Mouse (Mus musculus) spleen, adult 2 months (tissue): ENCODE results near the gene Pde4d. TPM values are rescaled to one million over a fixed set of nuclear protein-coding genes. Genes with fewer than 3 reads are reported as not detected.

Experiments used
- DNase-seq, 2 experiments: peaks; one replicate each; pipeline versions ENCODE4 v3.0.0 to v3.0.0-alpha.2; 2012 to 2021; ENCODE audit warnings: low spot score in 2 of 2, low read depth in 1 of 2
- H3K27ac ChIP-seq: fragments of 200-500 bp; 2 replicates; pipeline ENCODE4 v1.5.1; 2012; ENCODE audit warnings: low read length, inconsistent platforms; ENCODE audit not compliant: insufficient read depth
- H3K27me3 ChIP-seq: fragments of 200-500 bp; 2 replicates; pipeline ENCODE4 v1.6.1; 2012; ENCODE audit warnings: mild to moderate bottlenecking, moderate library complexity, low read length, inconsistent platforms; ENCODE audit not compliant: control insufficient read depth, insufficient read depth
- H3K36me3 ChIP-seq: fragments of 200-500 bp; 2 replicates; pipeline ENCODE4 v1.6.1; 2012; ENCODE audit warnings: mild to moderate bottlenecking, low read length, inconsistent platforms; ENCODE audit not compliant: control insufficient read depth, insufficient read depth
- H3K4me1 ChIP-seq: fragments of 200-500 bp; 2 replicates; pipeline ENCODE4 v1.6.1; 2011; ENCODE audit warnings: inconsistent platforms; ENCODE audit not compliant: control insufficient read depth, insufficient read depth, insufficient read length
- H3K4me3 ChIP-seq: fragments of 200-500 bp; 2 replicates; pipeline ENCODE4 v1.5.1; 2011; ENCODE audit warnings: mild to moderate bottlenecking, inconsistent platforms; ENCODE audit not compliant: insufficient read depth, insufficient read length; ENCODE audit errors: extremely low read depth
- CTCF ChIP-seq: fragments of 200-500 bp; IDR thresholded peaks from 2 replicates; pipeline ENCODE4 v1.5.1; 2011; ENCODE audit warnings: mild to moderate bottlenecking, inconsistent platforms; ENCODE audit not compliant: insufficient read depth, insufficient read length, insufficient replicate concordance; ENCODE audit errors: extremely low read depth
- POLR2A ChIP-seq: fragments of 200-500 bp; IDR thresholded peaks from 2 replicates; pipeline ENCODE4 v1.6.1; 2011; ENCODE audit warnings: low read depth, low read length, inconsistent platforms
- WGBS: fragments of 180-500 bp; shearing (Covaris S2); methylation state at CpG from one replicate; pipeline ENCODE4 v1.1.7; 2018; 5-methylcytosine and 5-hydroxymethylcytosine counted together
- polyA plus RNA-seq: library from polyadenylated mRNA; depleted of rRNA; stranded (reverse); fragments of >200 nt; gene quantifications from 2 replicates; pipeline ENCODE4 v1.2.3, GENCODE M21; 2012

Pde4d gene
- polyA plus RNA-seq, 1 experiment, result 4.8 TPM

DNA sequence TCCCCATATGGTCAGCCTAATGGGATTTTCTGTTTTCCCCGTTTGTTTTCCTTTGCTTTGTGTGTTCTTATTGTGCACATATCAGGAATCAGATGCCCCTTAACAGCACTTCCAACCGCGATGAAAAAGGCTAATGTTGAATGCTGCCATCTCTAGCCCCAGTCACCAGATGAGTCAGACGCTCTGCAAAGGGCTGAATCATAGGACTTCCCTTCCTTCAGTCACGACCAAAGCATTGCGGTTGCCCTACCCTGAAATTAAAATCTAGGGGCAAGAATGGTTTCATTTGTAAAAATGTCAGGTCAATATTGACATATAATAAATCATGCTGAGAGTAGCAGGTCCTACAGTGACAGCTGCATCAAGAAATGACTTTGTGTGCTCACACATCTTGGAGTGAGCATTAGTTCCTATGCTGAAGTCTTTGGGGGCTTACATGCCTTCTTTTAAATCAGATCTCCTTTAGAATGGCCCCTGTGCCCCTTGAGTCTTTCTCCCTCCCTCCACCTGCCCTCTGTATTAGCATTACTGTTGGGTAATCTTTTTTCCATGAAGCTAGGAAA is 370.2 kb downstream of the Pde4d start:
- TF ChIP-seq POLR2A (no peak), CTCF (no peak)
- H3K27ac ChIP-seq, result no peak overlapping the region
- DNase-seq, result no peak
- 30% methylated on average over 6 of the region's 6 CpGs for WGBS
- no peaks in the 10 kb centered on the region for H3K4me1 ChIP-seq
- no peaks in the 10 kb centered on the region for H3K36me3 ChIP-seq
- no peaks in the 10 kb centered on the region for H3K27me3 ChIP-seq
- H3K4me3 ChIP-seq, result no peak overlapping the region

DNA sequence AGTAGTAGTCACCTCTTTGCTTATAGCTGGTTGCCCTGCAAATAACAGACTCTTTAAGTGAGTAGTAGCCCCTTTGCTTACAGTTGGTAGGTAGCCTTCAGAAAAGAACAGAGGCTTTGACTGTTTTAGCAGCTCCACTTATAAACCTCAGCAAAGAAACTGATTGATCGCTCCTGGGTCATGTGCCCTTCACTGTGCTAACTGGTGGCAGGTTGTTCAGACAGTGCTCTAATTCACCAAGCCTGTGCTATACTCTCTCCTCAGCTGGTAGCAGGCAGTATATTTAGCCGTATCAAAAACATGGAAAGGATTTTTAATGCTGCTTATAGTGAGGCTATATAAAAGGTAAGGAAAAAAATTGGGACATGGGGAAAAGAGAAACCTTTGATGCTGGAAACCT is 370.7 kb downstream of the Pde4d start:
- H3K27me3 ChIP-seq, result no peaks in the 10 kb centered on the region
- TF ChIP-seq CTCF (no peak), POLR2A (no peak)
- no peak overlapping the region for H3K27ac ChIP-seq
- no peak for DNase-seq
- H3K4me1 ChIP-seq, result no peaks in the 10 kb centered on the region
- H3K36me3 ChIP-seq, result no peaks in the 10 kb centered on the region
- WGBS, result 92% methylated on average over 2 of the region's 2 CpGs
- no peak overlapping the region for H3K4me3 ChIP-seq

DNA sequence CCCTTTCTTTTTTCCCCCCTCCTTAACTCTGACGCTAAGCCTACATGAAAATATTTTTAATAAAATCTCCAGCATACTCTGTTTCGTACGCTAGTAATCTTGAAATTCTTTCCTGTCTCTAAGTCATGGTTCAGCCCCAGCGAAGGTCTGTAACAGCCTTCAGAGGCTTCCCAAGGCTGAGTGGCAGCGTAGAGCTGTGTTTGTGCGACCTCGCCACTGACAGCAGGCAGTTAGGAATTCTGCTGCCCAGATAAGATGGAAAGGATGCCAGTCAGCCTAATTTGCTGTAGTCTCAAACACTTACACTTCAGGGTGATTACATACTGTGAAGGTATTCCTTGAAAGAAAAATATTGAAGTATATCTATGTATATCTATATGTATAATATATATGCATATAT is 371.5 kb downstream of the Pde4d start:
- Histone ChIP-seq H3K4me3 (no peak overlapping the region), H3K36me3 (no peaks in the 10 kb centered on the region), H3K4me1 (no peaks in the 10 kb centered on the region), H3K27ac (no peak overlapping the region), H3K27me3 (no peaks in the 10 kb centered on the region)
- DNase-seq, result no peak
- WGBS, result 91% methylated on average over 7 of the region's 7 CpGs
- TF ChIP-seq CTCF (no peak), POLR2A (no peak)

DNA sequence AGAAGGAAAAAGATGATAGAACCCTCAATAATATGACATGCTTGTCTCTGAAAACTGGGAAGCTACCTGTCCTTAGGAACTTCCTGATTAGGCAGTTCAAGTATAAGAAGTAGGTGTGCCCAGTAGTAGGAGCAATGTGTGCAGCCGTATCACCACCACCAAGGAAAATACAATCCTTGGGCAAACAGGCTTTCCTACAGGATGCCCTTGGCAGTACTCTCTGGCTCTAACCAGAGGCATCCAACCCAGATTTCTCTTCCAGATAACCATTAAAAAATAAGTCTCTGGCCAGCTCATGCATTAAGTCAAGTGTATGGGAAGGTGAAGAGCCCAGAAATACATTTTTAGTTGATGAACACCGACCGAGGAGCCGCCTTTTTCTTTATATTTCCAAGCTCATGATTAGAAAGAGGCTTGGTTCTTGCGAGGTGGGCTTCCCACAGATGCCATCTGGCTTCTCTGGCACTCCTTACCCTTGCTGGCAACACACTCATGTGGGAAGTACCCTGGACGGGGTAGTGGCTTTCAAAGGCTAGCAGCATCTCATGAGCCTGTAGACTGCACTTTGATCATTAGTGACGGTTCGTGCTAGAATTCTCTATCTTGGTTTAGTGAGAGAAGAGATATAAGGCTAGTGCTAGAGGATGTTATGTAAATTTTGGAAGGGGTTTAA is 375.0 kb downstream of the Pde4d start:
- DNase-seq, result no peak
- no peaks in the 10 kb centered on the region for H3K36me3 ChIP-seq
- 96% methylated on average over 8 of the region's 8 CpGs for WGBS
- TF ChIP-seq POLR2A, result no peak
- TF ChIP-seq CTCF, result no peak
- no peak overlapping the region for H3K27ac ChIP-seq
- no peaks in the 10 kb centered on the region for H3K27me3 ChIP-seq
- no peak overlapping the region for H3K4me3 ChIP-seq
- H3K4me1 ChIP-seq, result no peaks in the 10 kb centered on the region

DNA sequence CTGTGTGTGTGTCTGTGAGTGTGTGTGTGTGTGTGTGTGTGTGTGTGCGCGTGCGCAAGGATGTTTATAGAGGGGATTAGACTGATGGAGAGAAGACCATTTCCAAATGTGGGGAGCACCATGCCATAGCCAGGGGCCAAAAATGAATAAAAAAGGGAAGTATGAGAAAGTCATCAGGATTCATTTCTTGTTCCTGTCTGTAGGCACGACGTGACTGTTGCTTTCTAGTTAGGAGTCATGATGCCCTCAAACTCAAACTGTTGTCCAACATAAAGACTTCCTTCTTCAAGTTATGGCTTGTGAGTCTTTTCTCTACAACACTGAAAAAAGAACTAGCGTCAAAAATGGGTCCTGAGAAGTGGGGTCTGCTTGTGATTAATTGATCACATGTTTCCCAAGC is 375.8 kb downstream of the Pde4d start:
- no peak overlapping the region for H3K27ac ChIP-seq
- H3K27me3 ChIP-seq, result no peaks in the 10 kb centered on the region
- 67% methylated on average over 6 of the region's 6 CpGs for WGBS
- no peaks in the 10 kb centered on the region for H3K36me3 ChIP-seq
- DNase-seq, result no peak
- TF ChIP-seq CTCF (no peak), POLR2A (no peak)
- H3K4me1 ChIP-seq, result no peaks in the 10 kb centered on the region
- no peak overlapping the region for H3K4me3 ChIP-seq

DNA sequence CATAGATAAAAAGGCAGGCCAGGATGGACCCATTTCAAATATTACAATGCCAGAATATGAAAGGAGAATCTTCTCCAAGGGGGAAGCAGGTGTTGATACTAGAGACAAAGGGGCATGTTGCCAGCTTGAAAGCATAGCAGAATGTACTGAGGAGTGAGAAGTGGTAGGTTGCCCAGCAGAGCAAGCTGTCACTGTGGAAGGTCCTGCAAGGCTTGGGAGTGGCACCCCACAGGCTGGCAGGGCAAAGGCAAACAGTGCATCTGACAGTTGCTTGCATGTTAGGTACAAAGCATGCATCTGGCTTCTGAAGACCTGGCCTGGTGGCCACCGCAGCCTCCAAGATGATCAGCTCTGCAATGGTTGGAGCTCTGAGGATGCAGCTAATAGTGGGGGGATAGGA is 384.4 kb downstream of the Pde4d start:
- no peak overlapping the region for H3K27ac ChIP-seq
- no peak for DNase-seq
- TF ChIP-seq CTCF (no peak), POLR2A (no peak)

DNA sequence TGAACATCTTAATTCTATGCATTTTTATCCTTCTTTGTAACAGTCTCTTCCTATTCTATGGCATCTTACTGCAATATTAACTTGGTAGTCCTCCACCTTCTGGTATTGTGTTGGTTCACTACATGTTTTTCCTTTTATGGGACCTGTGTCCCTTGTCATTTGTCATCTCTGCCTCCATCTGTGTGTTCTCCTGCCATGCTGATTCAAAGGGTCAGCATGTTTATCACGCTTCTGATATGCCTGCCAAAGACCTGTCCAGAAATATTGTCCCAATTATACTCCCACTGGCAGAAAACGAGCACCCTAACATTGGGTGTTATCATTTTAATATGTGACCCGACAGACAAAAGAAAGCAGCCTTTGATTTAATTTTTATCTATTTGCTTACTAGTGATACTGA is 386.6 kb downstream of the Pde4d start:
- H3K4me1 ChIP-seq, result no peaks in the 10 kb centered on the region
- H3K27ac ChIP-seq, result no peak overlapping the region
- WGBS, result 81% methylated on average over 3 of the region's 3 CpGs
- no peaks in the 10 kb centered on the region for H3K27me3 ChIP-seq
- no peaks in the 10 kb centered on the region for H3K36me3 ChIP-seq
- no peak for DNase-seq
- H3K4me3 ChIP-seq, result no peak overlapping the region
- no peak for TF ChIP-seq CTCF
- no peak for TF ChIP-seq POLR2A

More for the DNA sequence above, 384.4 kb downstream of the Pde4d start:
- Histone ChIP-seq H3K4me1 (no peaks in the 10 kb centered on the region), H3K4me3 (no peak overlapping the region), H3K27me3 (no peaks in the 10 kb centered on the region), H3K36me3 (no peaks in the 10 kb centered on the region)
- WGBS, result 96% methylated on average over 1 of the region's 1 CpGs
